Mouse (Mus musculus) heart, adult 2 months (tissue): ENCODE results near the gene Ctbs.

Experiments used
- CTCF ChIP-seq: fragments of 200-600 bp; IDR thresholded peaks from 2 replicates; pipeline ENCODE4 v1.8.1; 2022; ENCODE audit warnings: antibody characterized with exemption, mild to moderate bottlenecking, moderate library complexity
- POLR2A ChIP-seq: fragments of 200-500 bp; IDR thresholded peaks from 2 replicates; pipeline ENCODE4 v1.6.1; 2011; ENCODE audit warnings: mild to moderate bottlenecking, low read depth, low read length, control low read depth; ENCODE audit not compliant: insufficient read depth

DNA sequence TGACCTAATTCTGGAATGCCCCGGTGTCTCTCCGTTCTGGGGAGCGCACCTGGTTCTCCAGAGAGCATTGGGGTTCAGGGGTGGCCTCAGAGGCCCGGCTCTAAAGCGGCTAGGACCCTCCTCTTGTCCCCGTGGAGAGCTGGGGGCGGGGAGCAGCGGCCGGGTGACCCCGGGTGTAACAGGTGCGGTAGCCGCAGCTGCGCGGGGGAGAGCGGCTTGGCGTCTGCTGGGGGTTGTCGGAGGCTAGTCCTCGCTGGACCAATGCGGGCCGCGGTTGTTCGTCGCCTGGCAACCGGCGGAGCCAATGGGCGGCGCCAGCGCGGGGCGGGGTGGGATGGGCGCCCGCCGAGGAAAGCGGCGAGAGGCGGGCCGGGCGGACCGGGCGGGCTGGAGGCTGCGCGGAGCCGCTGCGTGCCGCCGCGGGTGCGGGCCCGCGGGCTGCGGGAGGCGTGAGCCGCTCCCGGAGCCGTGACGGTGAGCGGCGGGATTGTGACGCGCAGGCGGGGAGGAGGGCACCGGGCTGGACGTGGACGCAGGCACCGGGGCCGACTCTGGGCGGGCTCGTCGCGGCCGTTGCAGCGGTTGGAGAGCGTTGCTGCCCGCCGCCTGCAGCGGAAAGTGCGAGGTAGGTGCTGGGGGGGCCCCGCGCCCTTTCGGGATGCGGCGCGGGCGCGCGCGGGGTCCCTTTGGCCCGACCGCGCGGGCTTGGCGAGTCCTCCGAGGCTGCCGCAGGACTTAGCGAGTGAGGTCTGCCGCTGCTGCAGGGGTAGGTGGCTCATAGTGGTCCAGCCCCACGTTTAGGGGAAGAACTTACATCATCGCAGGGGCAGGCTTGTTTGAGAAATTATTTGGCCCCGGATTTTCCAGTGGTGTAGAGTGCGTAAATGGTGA, 45.0 kb upstream of the Ctbs start, which contains the start of gene Ssx2ip:
- TF ChIP-seq POLR2A: peak; percentile 54
- no peak for TF ChIP-seq CTCF
